Mouse (Mus musculus): ENCODE measurements around the gene Morn1. TPM values are rescaled to one million over a fixed set of nuclear protein-coding genes. Genes with fewer than 3 reads are reported as not detected.

Gene Morn1
- polyA plus RNA-seq, 1 experiment from 2014 or later, result 2.2 TPM

GRCm38 (mm10) chr4:155066834-155067522, 19.4 kb upstream of the Morn1 start, which contains the start of gene Pex10:
Gene Pex10 (plus strand): TSS chr4:155067016.
- TF ChIP-seq CTCF (IDR thresholded peaks at IDR 0.05; ENCODE audit: low read depth) (no peak), EP300 (IDR thresholded peaks at IDR 0.05; ENCODE audit: low read depth) (no peak)
- Histone ChIP-seq H3K36me3 (replicated peaks; ENCODE audit: insufficient read depth, low read length) (peaks cover 35% of the 10 kb centered on the region), H3K27ac (ENCODE audit: low read depth) (peak within 1 kb of the TSS; percentile 81), H3K27me3 (ENCODE audit: insufficient read depth, low read length) (no peaks in the 10 kb centered on the region), H3K4me3 (ENCODE audit: low read depth, low read length) (peak within 1 kb of the TSS; percentile 59), H3K9ac (replicated peaks) (peak within 1 kb of the TSS; percentile 68), H3K4me1 (ENCODE audit: insufficient read depth) (peaks cover 12% of the 10 kb centered on the region), H3K9me3 (ENCODE audit: low read length) (no peaks in the 10 kb centered on the region), H3K4me2 (ENCODE audit: low read depth, low read length) (peak within 1 kb of the TSS; percentile 86)
- under 1% methylated on average over 48 of the region's 48 CpGs for WGBS (ENCODE audit: insufficient replicate concordance)
- DNase-seq (peak; percentile 100), ATAC-seq (peak; percentile 94)

GRCm38 (mm10) chr4:155068357-155068972, 17.9 kb upstream of the Morn1 start:
- Histone ChIP-seq H3K27ac (ENCODE audit: low read depth) (no peak overlapping the region), H3K9ac (replicated peaks) (no peak overlapping the region), H3K9me3 (ENCODE audit: low read length) (no peaks in the 10 kb centered on the region), H3K4me1 (ENCODE audit: insufficient read depth) (peaks cover 12% of the 10 kb centered on the region), H3K4me2 (ENCODE audit: low read depth, low read length) (peak overlapping the region; percentile 86; the same call in 1 of the 2 replicates), H3K27me3 (ENCODE audit: insufficient read depth, low read length) (no peaks in the 10 kb centered on the region), H3K4me3 (ENCODE audit: low read depth, low read length) (no peak overlapping the region), H3K36me3 (replicated peaks; ENCODE audit: insufficient read depth, low read length) (peaks cover 48% of the 10 kb centered on the region)
- WGBS (ENCODE audit: insufficient replicate concordance), result 91% methylated on average over 20 of the region's 20 CpGs
- ATAC-seq, result no peak
- DNase-seq, result no peak
- no peak for TF ChIP-seq CTCF (IDR thresholded peaks at IDR 0.05; ENCODE audit: low read depth)
- TF ChIP-seq EP300 (IDR thresholded peaks at IDR 0.05; ENCODE audit: low read depth), result no peak

DNA sequence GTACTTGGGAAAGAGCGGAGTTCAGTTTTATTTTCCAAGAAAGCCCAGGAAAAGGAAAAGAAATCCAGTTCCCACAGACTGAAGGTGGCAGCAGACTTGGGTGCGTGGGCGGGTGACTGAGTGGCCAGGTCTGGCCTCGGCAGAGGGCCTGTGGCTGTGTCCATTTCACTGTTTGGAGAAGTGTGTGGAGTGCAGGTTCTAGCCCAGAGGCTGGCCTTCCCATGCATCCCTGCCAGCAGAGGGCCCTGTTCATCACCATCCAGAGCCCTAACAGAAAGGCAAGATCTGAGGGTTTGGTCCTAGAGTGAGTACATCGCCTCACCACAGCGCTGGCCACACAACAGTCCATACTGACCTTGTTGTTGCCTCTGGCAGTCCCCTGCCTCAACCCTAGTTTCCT, 17.2 kb upstream of the Morn1 start:
- peak; percentile 54 for TF ChIP-seq CTCF (IDR thresholded peaks at IDR 0.05; ENCODE audit: low read depth)
- no peak for TF ChIP-seq EP300 (IDR thresholded peaks at IDR 0.05; ENCODE audit: low read depth)
- Histone ChIP-seq H3K4me2 (ENCODE audit: low read depth, low read length) (no peak overlapping the region), H3K9ac (replicated peaks) (no peak overlapping the region), H3K4me1 (ENCODE audit: insufficient read depth) (peaks cover 12% of the 10 kb centered on the region), H3K27me3 (ENCODE audit: insufficient read depth, low read length) (no peaks in the 10 kb centered on the region), H3K4me3 (ENCODE audit: low read depth, low read length) (no peak overlapping the region), H3K36me3 (replicated peaks; ENCODE audit: insufficient read depth, low read length) (peaks cover 54% of the 10 kb centered on the region), H3K9me3 (ENCODE audit: low read length) (no peaks in the 10 kb centered on the region), H3K27ac (ENCODE audit: low read depth) (no peak overlapping the region)
- DNase-seq (no peak), ATAC-seq (no peak)
- whole genome bisulfite sequencing (ENCODE audit: insufficient replicate concordance), result 77% methylated on average over 6 of the region's 6 CpGs

DNA sequence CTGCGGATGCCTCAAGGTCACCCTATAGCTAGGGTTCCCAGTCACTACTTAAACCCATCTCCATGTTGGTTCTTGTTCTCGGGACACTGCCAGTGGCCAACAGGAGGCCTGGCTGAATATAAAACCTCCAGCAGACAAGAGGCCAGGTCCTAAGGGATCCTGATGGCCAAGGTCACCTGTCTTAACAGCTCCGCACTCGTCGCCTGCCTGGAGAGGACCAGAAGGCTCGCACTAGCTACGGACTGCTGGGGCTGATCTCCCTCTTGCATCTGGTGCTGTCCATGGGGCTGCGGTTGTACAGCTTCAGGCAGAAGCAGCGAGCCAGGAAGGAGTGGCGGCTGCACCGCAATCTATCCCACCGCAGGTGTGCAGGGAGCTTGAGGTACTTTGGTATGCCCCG, 16.2 kb upstream of the Morn1 start:
- TF ChIP-seq EP300 (IDR thresholded peaks at IDR 0.05; ENCODE audit: low read depth) (no peak), CTCF (IDR thresholded peaks at IDR 0.05; ENCODE audit: low read depth) (no peak)
- DNase-seq, result no peak
- Histone ChIP-seq H3K4me3 (ENCODE audit: low read depth, low read length) (no peak overlapping the region), H3K4me2 (ENCODE audit: low read depth, low read length) (no peak overlapping the region), H3K36me3 (replicated peaks; ENCODE audit: insufficient read depth, low read length) (peaks cover 63% of the 10 kb centered on the region), H3K9ac (replicated peaks) (no peak overlapping the region), H3K27me3 (ENCODE audit: insufficient read depth, low read length) (no peaks in the 10 kb centered on the region), H3K4me1 (ENCODE audit: insufficient read depth) (peaks cover 12% of the 10 kb centered on the region), H3K27ac (ENCODE audit: low read depth) (no peak overlapping the region), H3K9me3 (ENCODE audit: low read length) (no peaks in the 10 kb centered on the region)
- ATAC-seq, result no peak
- WGBS (ENCODE audit: insufficient replicate concordance), result 92% methylated on average over 13 of the region's 13 CpGs

- no peak overlapping the region for H3K9ac ChIP-seq (replicated peaks)
- WGBS (ENCODE audit: insufficient replicate concordance), result 85% methylated on average over 5 of the region's 5 CpGs
- H3K4me1 ChIP-seq (ENCODE audit: insufficient read depth), result peaks cover 12% of the 10 kb centered on the region
- no peak overlapping the region for H3K4me3 ChIP-seq (ENCODE audit: low read depth, low read length)
- ATAC-seq (no peak), DNase-seq (no peak)
- H3K27me3 ChIP-seq (ENCODE audit: insufficient read depth, low read length), result no peaks in the 10 kb centered on the region
- no peak for TF ChIP-seq EP300 (IDR thresholded peaks at IDR 0.05; ENCODE audit: low read depth)
- no peak for TF ChIP-seq CTCF (IDR thresholded peaks at IDR 0.05; ENCODE audit: low read depth)
- H3K4me2 ChIP-seq (ENCODE audit: low read depth, low read length), result no peak overlapping the region
- no peak overlapping the region for H3K27ac ChIP-seq (ENCODE audit: low read depth)
- H3K36me3 ChIP-seq (replicated peaks; ENCODE audit: insufficient read depth, low read length), result peaks cover 70% of the 10 kb centered on the region
- H3K9me3 ChIP-seq (ENCODE audit: low read length), result no peaks in the 10 kb centered on the region
Measured at GRCm38 (mm10) chr4:155070921-155071320, 15.5 kb upstream of the Morn1 start.

GRCm38 (mm10) chr4:155074418-155074817, 12.0 kb upstream of the Morn1 start:
- ATAC-seq (no peak), DNase-seq (no peak)
- no peaks in the 10 kb centered on the region for H3K27me3 ChIP-seq (ENCODE audit: insufficient read depth, low read length)
- H3K4me1 ChIP-seq (ENCODE audit: insufficient read depth), result no peaks in the 10 kb centered on the region
- H3K4me2 ChIP-seq (ENCODE audit: low read depth, low read length), result no peak overlapping the region
- H3K9ac ChIP-seq (replicated peaks), result no peak overlapping the region
- H3K36me3 ChIP-seq (replicated peaks; ENCODE audit: insufficient read depth, low read length), result peaks cover 89% of the 10 kb centered on the region
- no peak overlapping the region for H3K4me3 ChIP-seq (ENCODE audit: low read depth, low read length)
- TF ChIP-seq CTCF (IDR thresholded peaks at IDR 0.05; ENCODE audit: low read depth) (no peak), EP300 (IDR thresholded peaks at IDR 0.05; ENCODE audit: low read depth) (no peak)
- 78% methylated on average over 9 of the region's 9 CpGs for WGBS (ENCODE audit: insufficient replicate concordance)
- no peak overlapping the region for H3K27ac ChIP-seq (ENCODE audit: low read depth)
- H3K9me3 ChIP-seq (ENCODE audit: low read length), result no peaks in the 10 kb centered on the region
